Mouse (Mus musculus) G1E (cell line): ENCODE results near the gene Ascl1.

Experiments
- CTCF ChIP-seq: IDR thresholded peaks from 2 replicates; pipeline ENCODE4 v1.5.1; 2012; ENCODE audit warnings: low read depth, low read length, inconsistent platforms, mixed read lengths
- GATA1 ChIP-seq: IDR thresholded peaks from 2 replicates; pipeline ENCODE4 v1.6.1; 2012; ENCODE audit warnings: borderline replicate concordance, low read length, inconsistent platforms, mixed read lengths
- GATA2 ChIP-seq: IDR thresholded peaks from 2 replicates; pipeline ENCODE4 v1.6.1; 2012; ENCODE audit warnings: low read depth, low read length, inconsistent platforms, borderline replicate concordance
- POLR2AphosphoS5 ChIP-seq: IDR thresholded peaks from 2 replicates; pipeline ENCODE4 v1.6.1; 2012; ENCODE audit warnings: low read depth, low read length, inconsistent platforms; ENCODE audit not compliant: insufficient replicate concordance
- TAL1 ChIP-seq: conservative IDR thresholded peaks from 2 replicates; pipeline ENCODE4 v1.6.1; 2012; ENCODE audit warnings: low read depth, low read length, inconsistent platforms, mixed read lengths

DNA sequence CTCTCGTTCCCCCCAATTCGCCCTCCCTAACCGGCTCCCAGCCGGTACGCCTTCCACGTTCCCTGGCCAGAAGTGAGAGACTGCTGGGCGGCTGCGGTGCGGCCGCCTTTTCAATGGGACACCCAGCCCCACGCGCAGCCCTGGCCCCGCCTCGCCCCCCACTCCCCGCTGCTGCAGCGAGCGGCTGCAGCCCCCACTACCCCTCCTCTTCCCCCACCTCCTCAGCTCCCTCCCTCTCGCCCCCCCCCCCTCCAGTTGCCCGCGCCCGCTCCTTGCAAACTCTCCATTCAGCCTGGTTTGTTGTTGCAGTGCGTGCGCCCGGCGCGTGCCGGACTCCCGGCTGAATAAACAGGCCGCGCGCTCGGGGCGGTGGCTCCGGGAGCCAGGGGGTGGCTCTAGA lies at the start of gene Ascl1:
- TF ChIP-seq CTCF (no peak), POLR2AphosphoS5 (no peak), GATA1 (no peak), TAL1 (no peak), GATA2 (no peak)
